Mouse (Mus musculus): Measurements from ENCODE around the gene Cela3a. TPM values are rescaled to one million over a fixed set of nuclear protein-coding genes. Genes with fewer than 3 reads are reported as not detected.

Cela3a gene
- polyA plus RNA-seq, 1 experiment from 2014 or later: not detected

- H3K9ac ChIP-seq (ENCODE audit: low read depth, low read length): no peak overlapping the region
- no peaks in the 10 kb centered on the region for H3K27me3 ChIP-seq (ENCODE audit: control insufficient read depth, insufficient read depth, low read length)
- H3K4me3 ChIP-seq (ENCODE audit: low read length): no peak overlapping the region
- H3K36me3 ChIP-seq (ENCODE audit: control insufficient read depth, insufficient read depth, low read length): no peaks in the 10 kb centered on the region
- WGBS: 90% methylated on average over 2 of the region's 2 CpGs
- H3K9me3 ChIP-seq (ENCODE audit: control insufficient read depth, low read length): no peaks in the 10 kb centered on the region
- no peak for ATAC-seq (ENCODE audit: low FRiP score, low TSS enrichment)
- no peak overlapping the region for H3K27ac ChIP-seq (ENCODE audit: low read depth, low read length)
- no peak overlapping the region for H3K4me2 ChIP-seq (replicated peaks; ENCODE audit: low read depth, low read length)
- peaks cover 12% of the 10 kb centered on the region for H3K4me1 ChIP-seq (ENCODE audit: control insufficient read depth, insufficient read depth, low read length)
These were observed 39.5 kb upstream of the Cela3a start for GRCm38 (mm10) chr4:137449132-137449531.

GRCm38 (mm10) chr4:137448641-137449040 lies 39.0 kb upstream of the Cela3a start:
- H3K9ac ChIP-seq (ENCODE audit: low read depth, low read length): no peak overlapping the region
- no peak overlapping the region for H3K4me3 ChIP-seq (ENCODE audit: low read length)
- H3K27ac ChIP-seq (ENCODE audit: low read depth, low read length): no peak overlapping the region
- no peaks in the 10 kb centered on the region for H3K36me3 ChIP-seq (ENCODE audit: control insufficient read depth, insufficient read depth, low read length)
- H3K9me3 ChIP-seq (ENCODE audit: control insufficient read depth, low read length): no peaks in the 10 kb centered on the region
- ATAC-seq (ENCODE audit: low FRiP score, low TSS enrichment): no peak
- no peak overlapping the region for H3K4me2 ChIP-seq (replicated peaks; ENCODE audit: low read depth, low read length)
- WGBS: 54% methylated on average over 2 of the region's 2 CpGs
- no peaks in the 10 kb centered on the region for H3K27me3 ChIP-seq (ENCODE audit: control insufficient read depth, insufficient read depth, low read length)
- peaks cover 12% of the 10 kb centered on the region for H3K4me1 ChIP-seq (ENCODE audit: control insufficient read depth, insufficient read depth, low read length)

GRCm38 (mm10) chr4:137448197-137448596 lies 38.6 kb upstream of the Cela3a start:
- peaks cover 12% of the 10 kb centered on the region for H3K4me1 ChIP-seq (ENCODE audit: control insufficient read depth, insufficient read depth, low read length)
- H3K36me3 ChIP-seq (ENCODE audit: control insufficient read depth, insufficient read depth, low read length): no peaks in the 10 kb centered on the region
- H3K4me3 ChIP-seq (ENCODE audit: low read length): no peak overlapping the region
- WGBS: 55% methylated on average over 6 of the region's 6 CpGs
- no peak overlapping the region; the same call in 1 of the 2 replicates for H3K9ac ChIP-seq (ENCODE audit: low read depth, low read length)
- no peak overlapping the region for H3K4me2 ChIP-seq (replicated peaks; ENCODE audit: low read depth, low read length)
- no peaks in the 10 kb centered on the region for H3K9me3 ChIP-seq (ENCODE audit: control insufficient read depth, low read length)
- H3K27me3 ChIP-seq (ENCODE audit: control insufficient read depth, insufficient read depth, low read length): no peaks in the 10 kb centered on the region
- ATAC-seq (ENCODE audit: low FRiP score, low TSS enrichment): no peak; the same call in 1 of the 2 replicates
- H3K27ac ChIP-seq (ENCODE audit: low read depth, low read length): no peak overlapping the region

- no peaks in the 10 kb centered on the region for H3K27me3 ChIP-seq (ENCODE audit: control insufficient read depth, insufficient read depth, low read length)
- no peaks in the 10 kb centered on the region for H3K36me3 ChIP-seq (ENCODE audit: control insufficient read depth, insufficient read depth, low read length)
- WGBS: 67% methylated on average over 7 of the region's 7 CpGs
- H3K4me2 ChIP-seq (replicated peaks; ENCODE audit: low read depth, low read length): no peak overlapping the region
- H3K9me3 ChIP-seq (ENCODE audit: control insufficient read depth, low read length): no peaks in the 10 kb centered on the region
- H3K9ac ChIP-seq (ENCODE audit: low read depth, low read length): no peak overlapping the region
- ATAC-seq (ENCODE audit: low FRiP score, low TSS enrichment): no peak
- peaks cover 12% of the 10 kb centered on the region for H3K4me1 ChIP-seq (ENCODE audit: control insufficient read depth, insufficient read depth, low read length)
- H3K4me3 ChIP-seq (ENCODE audit: low read length): no peak overlapping the region
- no peak overlapping the region for H3K27ac ChIP-seq (ENCODE audit: low read depth, low read length)
These were observed 38.0 kb upstream of the Cela3a start for GRCm38 (mm10) chr4:137447363-137448196.

- Histone ChIP-seq H3K36me3 (ENCODE audit: control insufficient read depth, insufficient read depth, low read length) (no peaks in the 10 kb centered on the region), H3K4me2 (replicated peaks; ENCODE audit: low read depth, low read length) (no peak overlapping the region), H3K27me3 (ENCODE audit: control insufficient read depth, insufficient read depth, low read length) (no peaks in the 10 kb centered on the region), H3K4me3 (ENCODE audit: low read length) (no peak overlapping the region), H3K9me3 (ENCODE audit: control insufficient read depth, low read length) (no peaks in the 10 kb centered on the region), H3K4me1 (ENCODE audit: control insufficient read depth, insufficient read depth, low read length) (peaks cover 12% of the 10 kb centered on the region), H3K9ac (ENCODE audit: low read depth, low read length) (no peak overlapping the region), H3K27ac (ENCODE audit: low read depth, low read length) (no peak overlapping the region)
- WGBS: 88% methylated on average over 4 of the region's 4 CpGs
- ATAC-seq (ENCODE audit: low FRiP score, low TSS enrichment): no peak
These were observed 36.3 kb upstream of the Cela3a start for GRCm38 (mm10) chr4:137445881-137446280.

- Histone ChIP-seq H3K27ac (ENCODE audit: low read depth, low read length) (no peak overlapping the region), H3K4me1 (ENCODE audit: control insufficient read depth, insufficient read depth, low read length) (peaks cover 7% of the 10 kb centered on the region), H3K36me3 (ENCODE audit: control insufficient read depth, insufficient read depth, low read length) (no peaks in the 10 kb centered on the region), H3K4me3 (ENCODE audit: low read length) (no peak overlapping the region), H3K9ac (ENCODE audit: low read depth, low read length) (no peak overlapping the region), H3K4me2 (replicated peaks; ENCODE audit: low read depth, low read length) (no peak overlapping the region), H3K9me3 (ENCODE audit: control insufficient read depth, low read length) (no peaks in the 10 kb centered on the region), H3K27me3 (ENCODE audit: control insufficient read depth, insufficient read depth, low read length) (no peaks in the 10 kb centered on the region)
- 0 out of 2 replicates have a peak, but pooled peaks have one; percentile 15 for ATAC-seq (ENCODE audit: low FRiP score, low TSS enrichment)
- WGBS: 29% methylated on average over 5 of the region's 5 CpGs
These were observed 34.0 kb upstream of the Cela3a start for GRCm38 (mm10) chr4:137443625-137444024.

GRCm38 (mm10) chr4:137441332-137441731 lies 31.7 kb upstream of the Cela3a start:
- Histone ChIP-seq H3K27me3 (ENCODE audit: control insufficient read depth, insufficient read depth, low read length) (no peaks in the 10 kb centered on the region), H3K36me3 (ENCODE audit: control insufficient read depth, insufficient read depth, low read length) (no peaks in the 10 kb centered on the region), H3K4me1 (ENCODE audit: control insufficient read depth, insufficient read depth, low read length) (no peaks in the 10 kb centered on the region), H3K9ac (ENCODE audit: low read depth, low read length) (no peak overlapping the region), H3K27ac (ENCODE audit: low read depth, low read length) (no peak overlapping the region), H3K9me3 (ENCODE audit: control insufficient read depth, low read length) (no peaks in the 10 kb centered on the region), H3K4me3 (ENCODE audit: low read length) (no peak overlapping the region), H3K4me2 (replicated peaks; ENCODE audit: low read depth, low read length) (no peak overlapping the region)
- ATAC-seq (ENCODE audit: low FRiP score, low TSS enrichment): no peak
- 82% methylated on average over 4 of the region's 4 CpGs for WGBS

GRCm38 (mm10) chr4:137438842-137439241 lies 29.3 kb upstream of the Cela3a start:
- H3K4me3 ChIP-seq (ENCODE audit: low read length): no peak overlapping the region
- H3K27ac ChIP-seq (ENCODE audit: low read depth, low read length): no peak overlapping the region
- H3K4me2 ChIP-seq (replicated peaks; ENCODE audit: low read depth, low read length): no peak overlapping the region
- no peaks in the 10 kb centered on the region for H3K4me1 ChIP-seq (ENCODE audit: control insufficient read depth, insufficient read depth, low read length)
- no peaks in the 10 kb centered on the region for H3K36me3 ChIP-seq (ENCODE audit: control insufficient read depth, insufficient read depth, low read length)
- H3K27me3 ChIP-seq (ENCODE audit: control insufficient read depth, insufficient read depth, low read length): no peaks in the 10 kb centered on the region
- H3K9me3 ChIP-seq (ENCODE audit: control insufficient read depth, low read length): no peaks in the 10 kb centered on the region
- H3K9ac ChIP-seq (ENCODE audit: low read depth, low read length): no peak overlapping the region
- no peak for ATAC-seq (ENCODE audit: low FRiP score, low TSS enrichment)
- WGBS: 90% methylated on average over 8 of the region's 8 CpGs

- no peaks in the 10 kb centered on the region for H3K4me1 ChIP-seq (ENCODE audit: control insufficient read depth, insufficient read depth, low read length)
- no peaks in the 10 kb centered on the region for H3K9me3 ChIP-seq (ENCODE audit: control insufficient read depth, low read length)
- no peaks in the 10 kb centered on the region for H3K36me3 ChIP-seq (ENCODE audit: control insufficient read depth, insufficient read depth, low read length)
- H3K27ac ChIP-seq (ENCODE audit: low read depth, low read length): no peak overlapping the region
- 93% methylated on average over 8 of the region's 8 CpGs for WGBS
- H3K9ac ChIP-seq (ENCODE audit: low read depth, low read length): no peak overlapping the region
- no peaks in the 10 kb centered on the region for H3K27me3 ChIP-seq (ENCODE audit: control insufficient read depth, insufficient read depth, low read length)
- no peak for ATAC-seq (ENCODE audit: low FRiP score, low TSS enrichment)
- H3K4me3 ChIP-seq (ENCODE audit: low read length): no peak overlapping the region
- no peak overlapping the region for H3K4me2 ChIP-seq (replicated peaks; ENCODE audit: low read depth, low read length)
These were observed 27.5 kb upstream of the Cela3a start for GRCm38 (mm10) chr4:137436979-137437669.

Measured in kidney, embryonic 14.5 days (tissue).